Mouse (Mus musculus) retina, embryonic 14.5 days (tissue): Measurements from ENCODE around the gene Cmss1.

Experiments used
- DNase-seq: peaks from one replicate; pipeline ENCODE4 v3.0.0-alpha.2; 2015; ENCODE audit warnings: low spot score

Cmss1 gene

DNA sequence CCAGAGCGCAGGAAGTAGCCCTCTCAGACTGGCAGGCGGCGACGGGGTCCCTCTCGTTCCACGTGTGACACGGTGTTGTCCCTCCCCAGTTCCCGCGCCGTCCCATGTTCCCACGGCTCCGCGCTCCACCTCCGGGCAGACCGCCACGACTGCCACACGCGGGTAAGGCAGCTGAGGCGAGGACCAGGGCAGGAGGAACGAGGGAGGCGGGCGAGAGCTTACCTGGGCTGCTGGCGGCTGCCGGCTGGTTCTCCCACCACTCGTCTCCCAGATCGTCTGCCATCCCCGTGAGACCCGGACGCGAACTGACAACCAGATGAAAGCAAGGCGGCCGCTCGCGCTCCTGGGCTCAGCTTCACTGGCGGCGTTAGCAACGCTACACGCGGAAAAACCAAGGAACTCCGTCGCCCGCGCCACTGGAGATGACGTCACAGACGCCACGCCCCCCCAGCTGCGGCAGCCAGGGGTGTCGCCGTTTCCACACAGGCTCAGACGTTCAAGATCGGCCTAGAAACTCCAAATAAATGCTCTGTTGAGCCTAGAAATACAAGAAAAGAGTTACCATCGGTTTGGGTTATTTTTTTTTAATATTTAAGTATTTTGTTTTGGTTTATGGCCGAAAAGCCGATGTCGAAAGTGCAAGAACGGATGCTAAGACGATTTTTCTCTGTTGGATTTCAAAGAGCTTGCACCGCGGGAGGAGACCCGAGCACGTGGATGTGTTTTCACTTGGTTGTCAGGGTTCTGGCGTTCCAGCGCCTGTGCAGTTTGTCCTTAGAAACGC is at the start of gene Cmss1:
TSS of gene Cmss1 (minus strand) at position 421 of the 784 bp plus-strand sequence.
- DNase-seq: peak; percentile 87

DNA sequence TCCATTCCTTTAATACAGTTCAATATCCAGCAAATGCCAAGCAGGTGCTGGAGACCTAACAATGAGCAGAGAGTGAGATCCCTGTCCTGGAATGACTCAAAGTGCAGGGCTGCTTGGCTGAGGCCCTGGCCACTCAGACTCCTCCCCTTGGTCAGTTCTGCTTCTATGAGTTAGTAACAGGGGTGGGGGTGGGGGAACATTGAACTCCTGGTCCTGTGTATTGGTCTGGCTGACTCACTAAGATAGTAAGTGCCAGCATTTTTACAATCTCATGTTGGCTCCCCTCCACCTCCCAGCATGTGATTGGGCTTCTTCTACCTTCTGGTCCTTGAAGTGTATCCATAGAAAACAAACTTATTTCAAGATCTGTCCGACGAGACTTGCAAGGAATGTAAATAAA is 43.2 kb upstream of the Cmss1 start:
- DNase-seq: no peak

DNA sequence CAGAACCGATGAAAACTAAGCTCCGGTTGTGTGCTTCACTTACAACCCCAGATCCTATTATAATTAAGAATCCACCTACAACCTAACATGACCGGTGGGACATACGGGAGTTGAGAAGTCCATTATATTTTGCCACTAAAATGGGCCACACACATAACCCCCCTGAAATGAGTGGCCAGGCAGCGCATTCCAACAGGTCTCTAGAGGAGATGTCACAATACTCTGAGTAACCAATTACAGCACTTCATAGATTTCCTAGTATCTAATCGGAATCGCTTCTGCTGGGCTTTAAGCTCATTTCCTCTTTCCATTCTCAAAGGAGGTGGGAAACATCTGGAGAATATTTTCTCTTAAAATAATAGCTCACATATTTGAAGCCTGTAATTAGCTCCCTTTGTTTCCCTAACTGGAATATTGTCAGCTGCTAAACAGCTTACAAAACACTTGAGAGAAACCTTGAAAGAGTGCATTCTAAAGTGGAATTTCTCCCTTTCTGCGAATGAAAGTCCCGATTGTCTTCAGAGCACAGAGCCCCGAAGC is 34.8 kb upstream of the Cmss1 start:
- DNase-seq: no peak

DNA sequence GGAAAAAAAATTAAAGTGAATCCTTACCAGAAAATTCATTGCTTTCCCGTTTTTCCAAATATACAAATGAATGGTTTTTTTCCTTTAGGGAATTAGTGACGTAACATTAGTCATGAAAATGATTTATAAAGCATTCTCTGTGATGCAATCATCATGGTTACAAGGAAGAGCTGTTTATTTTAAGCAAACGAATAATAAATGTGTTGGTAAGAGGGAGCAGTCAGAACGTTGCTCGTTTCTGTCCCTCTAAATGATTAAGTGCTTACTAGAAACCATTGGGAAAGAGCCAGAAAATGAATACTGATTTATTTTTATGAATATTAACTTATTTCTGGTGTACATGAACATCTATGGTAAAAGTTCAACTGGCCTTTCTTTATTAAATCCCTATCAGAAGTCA is 28.1 kb upstream of the Cmss1 start:
- no peak for DNase-seq

DNA sequence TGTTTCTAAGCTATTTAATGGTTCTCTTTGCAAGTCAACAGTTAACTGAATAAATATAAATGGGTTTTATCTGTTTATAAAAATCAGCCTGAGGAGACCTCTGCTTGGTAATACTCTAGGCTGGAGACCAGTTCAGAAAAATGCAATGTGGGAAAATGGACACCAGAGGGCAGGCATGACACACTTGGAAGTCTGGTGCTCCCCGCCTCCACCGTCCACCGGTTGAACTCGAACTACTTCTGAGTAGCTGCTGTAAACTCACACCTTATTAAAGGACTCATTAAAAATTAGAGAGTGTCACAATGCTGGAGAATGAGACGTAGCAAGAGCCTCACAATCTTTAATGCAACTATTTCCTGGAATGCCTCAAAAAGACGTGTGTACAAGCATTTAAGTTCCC is 27.5 kb upstream of the Cmss1 start:
- DNase-seq: peak; percentile 87

DNA sequence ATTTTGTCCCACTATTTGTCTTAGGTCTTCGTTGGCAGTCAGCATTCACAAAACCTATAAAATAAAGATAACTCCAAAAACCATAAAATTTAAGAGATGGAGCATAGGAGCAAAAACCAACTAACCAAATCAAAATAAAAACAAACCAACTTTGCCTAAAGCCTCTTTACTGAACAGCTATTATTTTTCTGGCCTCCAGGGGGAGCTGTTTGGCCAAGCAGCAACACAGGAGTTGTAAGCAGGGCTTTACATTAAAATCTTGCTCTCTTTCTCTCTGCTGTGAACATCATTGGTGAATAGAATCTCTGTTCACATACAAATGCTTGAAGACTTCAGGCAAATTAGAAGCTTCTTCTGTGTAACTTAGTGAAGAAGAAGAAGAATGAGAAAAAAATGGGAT is 5.1 kb upstream of the Cmss1 start:
- peak; percentile 74 for DNase-seq

DNA sequence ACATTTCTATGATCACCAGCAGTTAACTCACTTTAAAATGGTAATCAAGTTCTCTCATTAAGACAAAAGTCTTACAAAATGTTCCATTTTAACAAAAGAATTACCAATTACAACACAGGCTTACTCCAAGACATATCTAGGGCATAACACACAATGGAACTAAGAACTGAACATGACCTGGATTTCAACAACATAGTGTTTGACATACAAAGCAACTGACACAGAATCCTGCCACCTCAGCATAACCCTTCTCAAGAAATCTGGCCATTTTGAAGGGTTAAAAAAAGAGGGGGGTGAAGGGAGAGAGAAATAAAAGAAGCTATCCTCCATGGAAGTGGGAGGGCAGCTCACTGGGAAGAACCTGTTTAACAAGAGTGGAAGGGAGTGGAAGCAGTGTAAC is 5.6 kb downstream of the Cmss1 start:
- peak; percentile 52 for DNase-seq

DNA sequence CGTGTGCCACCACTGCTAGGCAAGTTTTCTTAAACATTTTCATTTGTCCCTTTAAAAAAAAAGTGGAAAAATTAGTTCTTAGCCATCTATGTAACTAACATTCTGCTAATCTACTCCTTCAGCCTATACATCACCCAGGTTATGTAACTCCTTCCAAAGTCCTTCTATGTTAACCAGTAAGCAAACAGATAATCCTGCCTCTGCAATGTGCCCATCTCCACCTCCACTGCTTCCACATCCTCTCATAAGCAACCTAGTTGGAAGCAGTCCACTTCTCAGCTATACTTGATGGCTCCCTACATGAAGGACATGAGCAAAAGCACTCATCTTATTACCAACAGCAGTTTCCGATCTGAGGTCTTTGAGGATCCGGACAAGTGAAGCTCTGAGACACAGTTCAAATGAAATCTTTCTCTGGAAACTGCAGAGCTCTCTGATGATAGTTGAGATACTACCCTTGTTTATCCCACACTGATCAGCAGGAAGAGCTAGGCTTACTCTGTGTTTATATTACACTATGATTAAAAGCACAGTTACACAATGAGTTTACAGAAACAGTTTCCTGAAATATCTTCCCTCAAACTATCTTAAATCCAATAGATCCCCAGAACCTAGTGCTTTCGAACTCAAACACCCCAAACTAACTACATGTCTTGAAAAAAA is 9.2 kb downstream of the Cmss1 start:
- DNase-seq: no peak

DNA sequence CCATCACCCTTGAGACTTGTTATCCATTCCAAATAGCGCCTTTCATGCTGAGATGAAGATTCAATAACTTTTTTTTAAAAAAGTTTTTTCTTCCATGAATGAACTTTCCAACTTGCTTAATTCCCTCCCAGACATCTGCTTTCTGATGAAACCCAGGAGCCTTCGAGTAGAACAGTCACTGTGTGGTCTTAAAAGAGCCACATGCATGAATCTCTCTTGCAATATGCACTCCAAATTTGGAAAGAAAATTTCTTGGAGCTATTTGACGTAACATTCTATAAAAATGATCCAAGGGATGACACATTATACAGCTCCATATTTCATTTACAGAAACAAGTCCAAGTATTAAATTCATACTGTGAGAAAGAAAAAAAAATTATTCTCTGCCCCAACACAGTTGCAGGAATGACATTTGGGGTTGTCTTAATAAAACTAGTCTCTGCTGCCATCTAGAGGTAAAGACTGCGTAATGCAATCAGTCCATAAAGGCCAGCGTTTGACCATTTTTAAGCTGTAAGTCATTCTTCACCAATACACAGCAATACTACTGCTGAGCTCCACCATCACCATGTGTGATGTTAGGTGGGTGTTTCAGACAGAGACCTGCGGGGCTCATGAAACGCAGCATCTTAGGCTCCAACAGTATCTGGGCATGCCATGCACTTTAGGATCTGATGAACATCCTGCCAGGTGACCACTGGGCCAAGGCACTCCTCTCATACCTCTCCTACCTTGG is 13.1 kb downstream of the Cmss1 start:
- peak; percentile 91 for DNase-seq

DNA sequence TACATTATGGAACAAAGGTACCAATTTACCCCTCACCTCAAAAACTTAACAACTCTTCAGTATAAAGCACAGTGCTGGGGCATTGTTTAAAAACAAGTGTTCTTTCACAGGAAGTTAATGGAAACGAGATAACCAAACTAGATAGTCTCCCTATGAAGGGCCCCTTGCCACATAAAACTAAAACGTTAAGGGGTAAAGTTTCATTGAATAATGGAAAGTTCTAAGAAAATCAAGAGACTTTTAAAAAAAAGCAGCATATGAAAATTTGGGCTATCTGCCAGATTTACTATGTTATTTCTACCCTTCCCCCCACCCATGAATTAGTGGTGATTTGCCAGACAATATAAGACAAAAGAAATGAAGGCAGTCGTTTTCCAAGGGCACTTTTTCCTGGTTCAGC is 21.5 kb downstream of the Cmss1 start:
- DNase-seq: no peak

DNA sequence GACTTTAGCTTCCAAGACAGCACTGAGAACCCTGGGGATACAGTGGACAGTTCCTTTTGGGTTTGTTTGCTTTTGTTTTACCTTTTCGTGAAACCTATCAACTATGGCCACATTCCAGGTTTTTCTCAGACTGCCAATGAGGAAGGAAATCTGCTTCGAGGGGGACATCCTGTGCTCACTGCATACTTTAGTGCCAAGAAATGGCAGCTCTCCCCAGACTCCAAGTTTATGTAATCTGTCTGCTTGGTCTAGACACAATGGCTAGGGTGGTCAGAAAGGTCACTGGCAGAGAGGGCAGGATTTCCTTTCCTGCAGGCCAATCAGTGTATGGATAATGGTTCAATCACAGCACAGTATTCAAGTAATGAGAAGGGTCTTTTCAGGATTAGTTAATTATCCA is 24.7 kb downstream of the Cmss1 start:
- DNase-seq: no peak

DNA sequence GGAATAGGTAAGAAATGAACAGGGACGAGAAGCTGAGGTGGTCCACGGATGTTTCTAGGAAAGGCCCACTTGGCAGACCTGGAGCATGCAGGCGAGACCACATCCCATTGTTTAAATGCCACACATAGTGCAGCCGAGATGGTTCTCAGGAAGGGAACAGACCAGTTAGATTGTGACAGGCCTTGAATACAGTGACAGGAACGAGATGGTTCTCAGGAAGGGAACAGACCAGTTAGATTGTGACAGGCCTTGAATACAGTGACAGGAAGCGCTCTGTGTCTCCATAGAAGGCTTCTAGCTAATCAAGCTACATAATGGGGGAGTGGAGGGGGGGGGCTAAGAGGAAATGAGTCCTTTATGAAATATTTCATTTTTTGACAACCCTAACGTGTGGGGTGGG is 26.6 kb downstream of the Cmss1 start:
- no peak for DNase-seq

DNA sequence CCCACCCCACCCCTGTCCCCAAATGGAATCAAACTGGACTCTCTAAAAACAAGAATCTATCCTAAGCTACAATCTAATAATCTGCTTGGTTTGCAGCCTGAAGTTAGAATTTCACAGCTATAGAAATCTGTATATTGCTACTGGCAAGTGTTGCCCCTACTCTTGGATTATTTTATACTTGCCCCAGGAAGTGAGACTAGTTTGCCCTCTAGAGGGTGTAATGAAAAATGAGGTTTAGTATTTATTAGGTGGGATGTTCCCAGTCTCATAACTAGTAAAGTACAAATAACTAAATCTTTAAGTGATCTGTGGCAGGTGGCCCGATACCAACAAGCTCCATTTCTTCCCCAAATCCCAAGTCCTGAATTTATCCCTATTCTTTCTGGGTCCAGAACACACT is 29.1 kb downstream of the Cmss1 start:
- peak; percentile 25 for DNase-seq

DNA sequence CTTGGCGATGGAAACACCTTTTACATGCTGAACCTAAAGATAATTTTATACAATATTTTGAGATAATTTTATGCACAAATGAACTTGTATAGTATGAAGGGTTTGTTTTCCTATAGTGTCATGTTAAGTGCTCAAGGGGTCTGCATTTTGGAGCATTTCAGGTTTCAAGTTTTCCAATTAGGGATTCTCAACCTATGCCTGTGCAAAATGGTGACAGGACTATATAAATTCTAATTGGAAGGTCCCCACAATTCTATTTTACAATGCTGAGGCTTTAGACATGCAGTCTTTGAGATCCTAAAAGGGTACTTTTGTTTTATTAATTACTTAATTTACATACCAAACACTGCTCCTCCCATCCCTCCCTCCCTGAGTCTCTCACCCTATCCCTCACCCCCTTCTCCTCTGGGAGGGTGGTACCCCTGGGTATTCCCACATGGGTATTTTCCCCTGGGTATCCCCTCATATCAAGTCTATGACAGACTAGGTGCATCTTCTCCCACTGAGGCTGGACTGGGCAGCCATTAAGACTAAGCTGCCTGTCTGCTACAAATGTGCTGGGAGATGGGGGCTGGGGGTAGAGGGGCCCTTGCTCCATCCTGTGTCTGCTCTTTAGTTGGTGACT is 30.8 kb downstream of the Cmss1 start:
- DNase-seq: no peak

DNA sequence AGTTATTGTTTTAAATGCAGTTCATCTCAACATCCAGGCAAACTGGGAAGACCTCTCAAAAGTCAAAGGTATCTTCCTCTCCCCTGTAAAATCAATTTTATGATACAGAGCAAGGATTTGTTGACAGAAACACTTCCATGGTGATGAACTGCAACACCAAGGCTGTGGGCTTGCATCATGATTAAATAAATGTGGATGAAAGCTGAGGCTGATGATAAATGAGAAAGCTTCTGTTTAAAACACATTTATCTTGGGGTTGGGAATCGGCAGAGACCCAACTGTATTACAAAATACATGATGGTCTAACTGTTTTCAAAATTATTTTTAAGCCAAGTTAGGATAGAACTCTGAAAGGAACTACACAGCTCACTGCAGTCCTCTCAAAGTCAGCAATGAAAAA is 32.8 kb downstream of the Cmss1 start:
- no peak for DNase-seq

DNA sequence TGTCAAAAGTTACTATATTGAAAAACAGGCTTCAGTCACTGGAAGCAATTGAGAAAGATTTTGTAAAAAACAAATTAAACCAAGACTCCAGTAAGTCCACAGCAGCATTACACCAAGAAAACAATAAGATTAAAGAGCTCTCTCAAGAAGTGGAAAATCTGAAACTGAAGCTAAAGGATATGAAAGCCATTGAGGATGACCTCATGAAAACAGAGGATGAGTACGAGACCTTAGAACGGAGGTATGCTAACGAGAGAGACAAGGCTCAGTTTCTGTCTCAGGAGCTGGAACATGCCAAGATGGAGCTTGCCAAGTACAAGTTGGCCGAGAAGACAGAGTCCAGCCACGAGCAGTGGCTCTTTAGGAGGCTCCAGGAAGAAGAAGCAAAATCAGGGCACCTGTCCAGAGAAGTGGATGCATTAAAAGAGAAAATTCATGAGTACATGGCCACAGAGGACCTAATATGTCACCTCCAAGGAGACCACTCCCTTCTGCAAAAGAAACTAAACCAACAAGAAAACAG is 35.8 kb downstream of the Cmss1 start:
- DNase-seq: no peak

DNA sequence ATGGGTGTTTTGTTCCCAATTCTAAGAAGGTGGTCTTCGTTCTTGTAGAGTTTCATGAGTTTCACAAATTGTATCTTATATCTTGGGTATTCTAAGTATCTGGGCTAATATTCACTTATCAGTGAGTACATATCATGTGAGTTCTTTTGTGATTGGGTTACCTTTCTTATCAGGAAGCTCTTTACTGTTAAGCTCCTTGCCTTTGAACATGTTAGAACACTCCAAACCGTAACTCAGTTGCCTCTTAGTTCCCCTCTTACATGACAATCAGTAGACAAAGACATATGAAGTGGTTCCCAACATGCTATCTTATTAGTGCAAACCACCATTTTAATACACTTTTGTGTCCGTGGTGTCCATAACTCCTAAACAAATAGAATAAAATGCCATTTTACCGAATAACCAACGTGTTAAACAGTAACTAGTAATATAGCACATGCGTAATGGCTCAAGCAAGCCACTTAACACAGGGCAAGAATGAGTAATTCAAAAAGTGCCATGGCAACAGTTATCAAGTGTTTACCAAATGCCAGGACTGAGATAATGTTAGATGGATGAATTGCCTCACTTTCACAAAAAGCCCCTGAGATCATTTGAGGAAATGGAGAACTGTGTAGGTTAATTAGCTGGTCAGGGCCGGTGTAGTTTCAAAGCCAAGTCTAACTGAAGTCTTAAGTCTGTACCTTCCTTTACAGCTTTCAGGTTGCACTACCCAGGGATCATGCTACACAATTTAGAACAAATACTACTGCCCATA is 37.8 kb downstream of the Cmss1 start:
- no peak for DNase-seq

DNA sequence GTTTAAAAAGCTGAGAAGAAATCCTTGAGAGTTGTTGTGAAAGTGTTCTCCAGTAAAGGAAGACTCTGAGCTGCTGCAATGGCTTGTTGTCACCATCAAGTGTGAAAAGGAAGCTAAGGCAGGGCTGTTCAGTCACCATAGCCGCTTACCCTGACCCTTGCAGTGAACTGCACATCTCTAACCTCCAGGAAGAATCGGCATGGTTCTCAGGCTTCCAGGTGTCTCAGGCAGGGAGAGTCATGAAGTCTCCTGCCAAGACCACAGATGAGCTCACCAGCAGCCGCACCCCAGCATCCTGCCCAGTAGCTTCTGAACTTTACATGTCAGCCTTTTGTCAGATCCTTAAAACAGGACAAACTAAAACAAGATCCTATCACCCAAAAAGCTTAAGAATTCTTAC is 40.4 kb downstream of the Cmss1 start:
- no peak for DNase-seq

DNA sequence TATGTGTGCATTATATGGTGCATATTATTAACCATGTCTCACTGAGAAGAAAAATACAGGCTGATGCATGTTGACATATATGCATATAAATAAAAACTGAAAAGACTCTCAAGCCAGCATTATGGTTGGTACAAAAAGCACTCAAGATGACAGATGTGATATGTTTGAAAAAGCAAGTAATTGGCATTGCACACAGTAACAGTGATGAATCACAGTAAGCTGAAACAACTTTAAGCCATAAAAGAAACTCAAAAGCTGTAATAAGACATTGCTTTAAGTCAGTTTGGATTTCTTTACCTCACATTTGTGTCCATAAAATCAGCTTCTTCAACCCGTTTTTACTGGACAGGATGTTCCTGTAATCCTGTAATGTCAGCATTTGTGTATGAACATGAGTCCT is 41.9 kb downstream of the Cmss1 start:
- no peak for DNase-seq

DNA sequence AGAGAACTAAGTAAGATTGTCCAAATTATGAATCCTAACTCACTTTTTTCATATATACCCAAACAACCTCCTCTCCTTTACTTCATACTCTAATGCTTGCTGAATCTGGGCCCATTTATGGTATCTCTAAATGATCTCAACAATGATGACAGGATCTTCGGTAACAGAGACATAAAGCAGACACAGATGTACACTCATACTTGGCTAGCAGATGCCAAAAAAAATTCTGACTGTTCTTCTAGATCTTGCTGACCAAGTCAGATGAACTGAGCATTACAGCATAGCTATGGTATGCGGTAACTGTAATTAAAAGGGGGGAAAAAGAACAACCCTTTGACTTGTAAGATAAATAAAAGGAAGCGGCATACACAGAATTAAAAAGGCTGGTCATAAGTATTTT is 43.2 kb downstream of the Cmss1 start:
- DNase-seq: no peak

DNA sequence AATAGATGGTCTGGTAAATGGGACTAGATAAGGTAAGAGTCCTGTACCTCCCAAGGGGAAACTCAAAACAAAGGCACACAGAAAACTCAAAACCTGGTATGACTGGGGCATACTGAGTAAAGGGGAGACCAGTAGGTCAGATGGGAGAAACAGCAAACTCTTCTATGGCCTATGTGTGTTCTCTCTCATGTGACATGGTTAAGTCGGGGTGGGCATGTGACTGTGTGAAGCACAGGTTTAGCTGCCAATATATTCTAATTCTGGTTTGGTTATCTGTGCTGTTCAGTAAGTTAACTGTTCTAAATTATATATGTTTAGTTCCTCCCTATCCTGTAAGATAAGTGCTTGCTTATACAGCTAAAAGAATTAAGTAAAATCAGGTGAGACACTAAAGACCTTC is 46.5 kb downstream of the Cmss1 start:
- DNase-seq: no peak
